Mouse (Mus musculus): Measurements from ENCODE around the gene Snx27. TPM values are rescaled to one million over a fixed set of nuclear protein-coding genes. Genes with fewer than 3 reads are reported as not detected.

The Snx27 gene
- polyA plus RNA-seq (2012; rRNA removed): 55.9 and 58.6 TPM in 2 replicates

- Histone ChIP-seq H3K4me1 (ENCODE audit: control insufficient read depth, insufficient read depth, low read length) (peaks cover 6% of the 10 kb centered on the region), H3K4me3 (replicated peaks; ENCODE audit: insufficient read depth, low read depth, low read length) (peak within 1 kb of the TSS; percentile 81), H3K27ac (ENCODE audit: insufficient read depth, low read length) (peak within 1 kb of the TSS; percentile 14), H3K27me3 (ENCODE audit: control insufficient read depth, insufficient read depth, low read length) (no peaks in the 10 kb centered on the region)
- WGBS: 1% methylated on average over 42 of the region's 42 CpGs
- peak; percentile 93 to 94 for DNase-seq
- TF ChIP-seq POLR2A (IDR thresholded peaks at IDR 0.05; ENCODE audit: borderline replicate concordance, insufficient read depth, low read length): 0 out of 2 replicates have a peak, but pooled peaks have one; percentile 39
- no peak for TF ChIP-seq CTCF (IDR thresholded peaks at IDR 0.05; ENCODE audit: borderline replicate concordance, insufficient read depth, low read depth, low read length)
These were observed at the start of gene Snx27 for GRCm38 (mm10) chr3:94582456-94582891. Gene Snx27 (minus strand): TSS chr3:94582716.

- no peak for DNase-seq
- no peak overlapping the region for H3K27ac ChIP-seq (ENCODE audit: insufficient read depth, low read length)
- 77% methylated on average over 3 of the region's 3 CpGs for WGBS
- H3K4me3 ChIP-seq (replicated peaks; ENCODE audit: insufficient read depth, low read depth, low read length): no peak overlapping the region
- H3K27me3 ChIP-seq (ENCODE audit: control insufficient read depth, insufficient read depth, low read length): no peaks in the 10 kb centered on the region
- H3K4me1 ChIP-seq (ENCODE audit: control insufficient read depth, insufficient read depth, low read length): no peaks in the 10 kb centered on the region
- TF ChIP-seq POLR2A (IDR thresholded peaks at IDR 0.05; ENCODE audit: borderline replicate concordance, insufficient read depth, low read length) (no peak), CTCF (IDR thresholded peaks at IDR 0.05; ENCODE audit: borderline replicate concordance, insufficient read depth, low read depth, low read length) (no peak)
These were observed 47.4 kb upstream of the Snx27 start for GRCm38 (mm10) chr3:94629876-94630275.

- 71% methylated on average over 5 of the region's 5 CpGs for WGBS
These were observed 46.2 kb upstream of the Snx27 start for GRCm38 (mm10) chr3:94628712-94629111.

GRCm38 (mm10) chr3:94624281-94624680 lies 41.8 kb upstream of the Snx27 start:
- no peak for DNase-seq
- Histone ChIP-seq H3K27ac (ENCODE audit: insufficient read depth, low read length) (no peak overlapping the region), H3K4me1 (ENCODE audit: control insufficient read depth, insufficient read depth, low read length) (no peaks in the 10 kb centered on the region), H3K27me3 (ENCODE audit: control insufficient read depth, insufficient read depth, low read length) (no peaks in the 10 kb centered on the region), H3K4me3 (replicated peaks; ENCODE audit: insufficient read depth, low read depth, low read length) (no peak overlapping the region)
- no peak for TF ChIP-seq CTCF (IDR thresholded peaks at IDR 0.05; ENCODE audit: borderline replicate concordance, insufficient read depth, low read depth, low read length)
- TF ChIP-seq POLR2A (IDR thresholded peaks at IDR 0.05; ENCODE audit: borderline replicate concordance, insufficient read depth, low read length): no peak
- WGBS: 94% methylated on average over 4 of the region's 4 CpGs

More at GRCm38 (mm10) chr3:94628712-94629111, 46.2 kb upstream of the Snx27 start:
- TF ChIP-seq CTCF (IDR thresholded peaks at IDR 0.05; ENCODE audit: borderline replicate concordance, insufficient read depth, low read depth, low read length) (no peak), POLR2A (IDR thresholded peaks at IDR 0.05; ENCODE audit: borderline replicate concordance, insufficient read depth, low read length) (no peak)
- Histone ChIP-seq H3K27ac (ENCODE audit: insufficient read depth, low read length) (no peak overlapping the region), H3K27me3 (ENCODE audit: control insufficient read depth, insufficient read depth, low read length) (no peaks in the 10 kb centered on the region), H3K4me3 (replicated peaks; ENCODE audit: insufficient read depth, low read depth, low read length) (no peak overlapping the region), H3K4me1 (ENCODE audit: control insufficient read depth, insufficient read depth, low read length) (no peaks in the 10 kb centered on the region)
- DNase-seq: no peak

GRCm38 (mm10) chr3:94622550-94622949 lies 40.0 kb upstream of the Snx27 start:
- Histone ChIP-seq H3K4me3 (replicated peaks; ENCODE audit: insufficient read depth, low read depth, low read length) (no peak overlapping the region), H3K27ac (ENCODE audit: insufficient read depth, low read length) (no peak overlapping the region), H3K27me3 (ENCODE audit: control insufficient read depth, insufficient read depth, low read length) (no peaks in the 10 kb centered on the region), H3K4me1 (ENCODE audit: control insufficient read depth, insufficient read depth, low read length) (no peaks in the 10 kb centered on the region)
- 90% methylated on average over 10 of the region's 10 CpGs for WGBS
- DNase-seq: no peak
- TF ChIP-seq POLR2A (IDR thresholded peaks at IDR 0.05; ENCODE audit: borderline replicate concordance, insufficient read depth, low read length) (no peak), CTCF (IDR thresholded peaks at IDR 0.05; ENCODE audit: borderline replicate concordance, insufficient read depth, low read depth, low read length) (no peak)

- H3K4me1 ChIP-seq (ENCODE audit: control insufficient read depth, insufficient read depth, low read length): no peaks in the 10 kb centered on the region
- no peak for DNase-seq
- H3K27ac ChIP-seq (ENCODE audit: insufficient read depth, low read length): no peak overlapping the region
- H3K27me3 ChIP-seq (ENCODE audit: control insufficient read depth, insufficient read depth, low read length): no peaks in the 10 kb centered on the region
- no peak overlapping the region for H3K4me3 ChIP-seq (replicated peaks; ENCODE audit: insufficient read depth, low read depth, low read length)
- WGBS: 64% methylated on average over 11 of the region's 11 CpGs
- no peak for TF ChIP-seq CTCF (IDR thresholded peaks at IDR 0.05; ENCODE audit: borderline replicate concordance, insufficient read depth, low read depth, low read length)
- TF ChIP-seq POLR2A (IDR thresholded peaks at IDR 0.05; ENCODE audit: borderline replicate concordance, insufficient read depth, low read length): no peak
These were observed 39.4 kb upstream of the Snx27 start for GRCm38 (mm10) chr3:94621740-94622507.

GRCm38 (mm10) chr3:94616717-94617116 lies 34.2 kb upstream of the Snx27 start:
- 49% methylated on average over 4 of the region's 4 CpGs for WGBS
- H3K27me3 ChIP-seq (ENCODE audit: control insufficient read depth, insufficient read depth, low read length): no peaks in the 10 kb centered on the region
- no peak overlapping the region for H3K4me3 ChIP-seq (replicated peaks; ENCODE audit: insufficient read depth, low read depth, low read length)
- no peak overlapping the region for H3K27ac ChIP-seq (ENCODE audit: insufficient read depth, low read length)
- TF ChIP-seq POLR2A (IDR thresholded peaks at IDR 0.05; ENCODE audit: borderline replicate concordance, insufficient read depth, low read length): no peak
- peak; percentile 54; the same call in 1 of the 2 replicates for TF ChIP-seq CTCF (IDR thresholded peaks at IDR 0.05; ENCODE audit: borderline replicate concordance, insufficient read depth, low read depth, low read length)
- DNase-seq: peak; percentile 38 to 51
- no peaks in the 10 kb centered on the region for H3K4me1 ChIP-seq (ENCODE audit: control insufficient read depth, insufficient read depth, low read length)
